In genomic region chr9:119479297-119479696, GRCm38 (mm10) we compare ENCODE assay signal across 12 mouse cellular contexts. TPM values are rescaled to one million over a fixed set of nuclear protein-coding genes. Genes with fewer than 3 reads are reported as not detected.
A peak's percentile ranks its signal among the peaks of the same experiment; 100 is the strongest.
DNase-seq lines count a peak whose midpoint lies in the region; ATAC-seq lines count a peak whose summit lies in the region.
"Had no signal": no experiment of that assay in that cellular context is flagged by ENCODE, and none has a peak within 500 bp of the region (broad histone marks: within the 10 kb centered on the region; RNA-seq: fewer than 3 reads in every experiment).

No protein-coding gene starts in this region.

- H3K36me3 ChIP-seq in hindbrain, embryonic 10.5 days, result no peaks in the 10 kb centered on the region
- H3K36me3 ChIP-seq in hindbrain, embryonic 12.5 days, result no peaks in the 10 kb centered on the region

- H3K4me1 ChIP-seq in hindbrain, embryonic 10.5 days (replicated peaks), result peaks cover 50% of the 10 kb centered on the region
- peaks cover 23% of the 10 kb centered on the region for H3K4me1 ChIP-seq in hindbrain, embryonic 12.5 days

- H3K4me3 ChIP-seq in hindbrain, embryonic 10.5 days, result no peak overlapping the region
- no peak overlapping the region for H3K4me3 ChIP-seq in hindbrain, embryonic 12.5 days

- H3K27ac ChIP-seq in hindbrain, embryonic 10.5 days, result 0 out of 2 replicates have a peak overlapping the region, but pooled peaks have one; percentile 12
- no peak overlapping the region for H3K27ac ChIP-seq in hindbrain, embryonic 12.5 days

- H3K9me3 ChIP-seq in hindbrain, embryonic 10.5 days, result no peaks in the 10 kb centered on the region
- H3K9me3 ChIP-seq in hindbrain, embryonic 12.5 days (replicated peaks), result no peaks in the 10 kb centered on the region

- DNase-seq in hindbrain, embryonic 10.5 days (ENCODE audit: low spot score), result no peak
- DNase-seq in urinary bladder, postnatal 14 days (ENCODE audit: low spot score), result peak; percentile 29
- no peak for DNase-seq in urinary bladder, postnatal 25 days (ENCODE audit: low spot score)
- DNase-seq in heart, adult 9 months (ENCODE audit: low spot score in 2 of 2), result peak; percentile 83 to 85
- DNase-seq in skeletal muscle tissue, adult 2 months (ENCODE audit: low read depth, low spot score), result peak; percentile 64
- no peak for DNase-seq in frontal cortex, postnatal 36 days (ENCODE audit: low spot score in 2 of 2)
- DNase-seq in kidney, adult 9 months, result no peak
- DNase-seq: embryo, embryonic 11 days; forebrain, postnatal 0 days; kidney, adult 18-20 months; lung, embryonic 14.5 days had no signal

- 74% methylated on average over 8 of the region's 8 CpGs for WGBS in hindbrain, embryonic 10.5 days
- WGBS in hindbrain, embryonic 12.5 days, result 63% methylated on average over 8 of the region's 8 CpGs

- no peak for ATAC-seq in hindbrain, embryonic 12.5 days (ENCODE audit: low FRiP score)
- ATAC-seq: forebrain, postnatal 0 days had no signal

- peaks cover 5% of the 10 kb centered on the region; the same call in 1 of the 2 replicates for H3K27me3 ChIP-seq in hindbrain, embryonic 10.5 days (ENCODE audit: insufficient read depth, poor library complexity, severe bottlenecking)
- H3K27me3 ChIP-seq in hindbrain, embryonic 12.5 days, result no peaks in the 10 kb centered on the region; the same call in 1 of the 2 replicates

- no peak overlapping the region for H3K4me2 ChIP-seq in hindbrain, embryonic 12.5 days (replicated peaks)
- H3K4me2 ChIP-seq: lung, embryonic 14.5 days had no signal

- H3K9ac ChIP-seq in hindbrain, embryonic 12.5 days, result no peak overlapping the region
- H3K9ac ChIP-seq: forebrain, postnatal 0 days; lung, embryonic 14.5 days had no signal

RNA-seq across cellular contexts. Expression of gene Exog, which starts 34.6 kb away (rescaled TPM):
- 37.2 and 39.4 TPM in 2 replicates for polyA plus RNA-seq in hindbrain, embryonic 10.5 days (2016; fragmentation: Nextera tagmentation; extraction: Ambion mirVana)
- polyA plus RNA-seq in hindbrain, embryonic 12.5 days (2016; fragmentation: Nextera tagmentation; extraction: Ambion mirVana), result 42.7 and 43.7 TPM in 2 replicates

Comparison
In these comparisons a context has a peak if more than half of its experiments do, and no peak if none do; other contexts are left out.
1. DNase-seq: peak in urinary bladder, postnatal 14 days (single experiment), heart, adult 9 months (2 of 2) and skeletal muscle tissue, adult 2 months (single experiment); none in hindbrain, embryonic 10.5 days (single experiment), urinary bladder, postnatal 25 days (single experiment), frontal cortex, postnatal 36 days (0 of 2) and kidney, adult 9 months (single experiment).